21 mouse cellular contexts compared by ENCODE assay signal in genomic region chr7:97647656-97648055, GRCm38 (mm10).
"Had no signal": no experiment of that assay in that cellular context is flagged by ENCODE, and none has a peak within 500 bp of the region (broad histone marks: within the 10 kb centered on the region; RNA-seq: fewer than 3 reads in every experiment).

No protein-coding gene starts in this region.

- H3K4me3 ChIP-seq: gastrocnemius, adult 2 months; heart, adult 2 months; heart, embryonic 13.5 days; heart, embryonic 15.5 days; hindbrain, embryonic 13.5 days; hindbrain, embryonic 15.5 days; kidney, embryonic 15.5 days; limb, embryonic 13.5 days; limb, embryonic 15.5 days; liver, embryonic 12.5 days had no signal

- H3K36me3 ChIP-seq: heart, embryonic 15.5 days; hindbrain, embryonic 15.5 days had no signal

- H3K9me3 ChIP-seq: heart, embryonic 13.5 days; heart, embryonic 15.5 days; hindbrain, embryonic 13.5 days; hindbrain, embryonic 15.5 days; kidney, embryonic 15.5 days; limb, embryonic 13.5 days; limb, embryonic 15.5 days; liver, embryonic 12.5 days had no signal

- H3K4me1 ChIP-seq: heart, embryonic 15.5 days; hindbrain, embryonic 13.5 days; hindbrain, embryonic 15.5 days; kidney, embryonic 15.5 days; limb, embryonic 13.5 days; limb, embryonic 15.5 days; liver, embryonic 12.5 days had no signal

- H3K27me3 ChIP-seq: heart, embryonic 13.5 days; heart, embryonic 15.5 days; hindbrain, embryonic 13.5 days; hindbrain, embryonic 15.5 days; kidney, embryonic 15.5 days; limb, embryonic 13.5 days; limb, embryonic 15.5 days; liver, embryonic 12.5 days had no signal

- DNase-seq: gastrocnemius, adult 2 months; gastrocnemius, postnatal 10 days; gastrocnemius, postnatal 25 days; heart, adult 11 months; heart, adult 2 months; heart, postnatal 14 days; heart, postnatal 36 days; kidney, adult 11 months; kidney, adult 2 months; kidney, adult 9 months; kidney, postnatal 14 days; kidney, postnatal 36 days; left cerebral cortex, postnatal 4 days had no signal
